ENCODE assay signal across 25 mouse cellular contexts in the genomic region with DNA sequence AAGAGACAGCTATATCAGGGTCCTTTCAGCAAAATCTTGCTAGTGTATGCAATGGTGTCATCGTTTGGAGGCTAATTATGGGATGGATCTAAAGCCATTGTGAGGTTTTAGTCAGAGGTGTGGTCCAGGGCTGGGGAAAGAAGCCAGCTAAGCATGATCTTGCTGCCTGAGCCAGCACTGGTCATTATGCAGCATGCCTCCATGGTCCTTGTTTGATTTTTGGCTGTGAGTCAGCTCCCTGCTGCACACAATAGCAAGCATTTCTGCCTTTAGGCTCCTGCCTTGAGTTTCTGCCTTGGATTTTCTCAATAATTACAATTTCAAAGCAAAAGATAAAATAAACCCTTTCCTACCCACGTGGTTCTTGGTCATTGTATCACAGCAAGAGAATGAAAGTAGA.
A peak's percentile ranks its signal among the peaks of the same experiment; 100 is the strongest.
DNase-seq lines count a peak whose midpoint lies in the region; ATAC-seq and TF ChIP-seq lines count a peak whose summit lies in the region.
"Had no signal": no experiment of that assay in that cellular context is flagged by ENCODE, and none has a peak within 500 bp of the region (broad histone marks: within the 10 kb centered on the region; RNA-seq: fewer than 3 reads in every experiment).

No protein-coding gene starts in this region.

- no peak overlapping the region for H3K27ac ChIP-seq in forebrain, embryonic 14.5 days (ENCODE audit: low read depth, low read length)
- H3K27ac ChIP-seq in forebrain, postnatal 0 days (ENCODE audit: low read depth, low read length): no peak overlapping the region
- H3K27ac ChIP-seq in midbrain, embryonic 14.5 days (replicated peaks; ENCODE audit: low read depth, low read length): no peak overlapping the region
- H3K27ac ChIP-seq in midbrain, embryonic 11.5 days (ENCODE audit: low read depth, low read length): no peak overlapping the region
- H3K27ac ChIP-seq: embryonic facial prominence, embryonic 10.5 days; embryonic facial prominence, embryonic 13.5 days; gastrocnemius, adult 2 months; hindbrain, embryonic 12.5 days; hindbrain, embryonic 15.5 days had no signal

- no peaks in the 10 kb centered on the region for H3K27me3 ChIP-seq in forebrain, embryonic 14.5 days (replicated peaks; ENCODE audit: control insufficient read depth, insufficient read depth, low read length)
- no peaks in the 10 kb centered on the region for H3K27me3 ChIP-seq in forebrain, postnatal 0 days (ENCODE audit: insufficient read depth, low read length)
- H3K27me3 ChIP-seq in midbrain, embryonic 14.5 days (ENCODE audit: control insufficient read depth, insufficient read depth, low read length): no peaks in the 10 kb centered on the region
- no peaks in the 10 kb centered on the region for H3K27me3 ChIP-seq in midbrain, embryonic 11.5 days (ENCODE audit: control insufficient read depth, insufficient read depth, low read length)
- H3K27me3 ChIP-seq: embryonic facial prominence, embryonic 13.5 days; hindbrain, embryonic 12.5 days; hindbrain, embryonic 15.5 days had no signal

- H3K36me3 ChIP-seq in forebrain, embryonic 14.5 days (ENCODE audit: control insufficient read depth, insufficient read depth, low read length): no peaks in the 10 kb centered on the region
- no peaks in the 10 kb centered on the region for H3K36me3 ChIP-seq in forebrain, postnatal 0 days (ENCODE audit: insufficient read depth)
- H3K36me3 ChIP-seq in midbrain, embryonic 14.5 days (ENCODE audit: control insufficient read depth, insufficient read depth, low read length): no peaks in the 10 kb centered on the region
- H3K36me3 ChIP-seq in midbrain, embryonic 11.5 days (ENCODE audit: control insufficient read depth, insufficient read depth, low read length): no peaks in the 10 kb centered on the region
- H3K36me3 ChIP-seq: embryonic facial prominence, embryonic 10.5 days; embryonic facial prominence, embryonic 13.5 days; hindbrain, embryonic 12.5 days; hindbrain, embryonic 15.5 days had no signal

- H3K4me2 ChIP-seq in forebrain, embryonic 14.5 days (ENCODE audit: low read length): no peak overlapping the region
- no peak overlapping the region for H3K4me2 ChIP-seq in forebrain, postnatal 0 days (ENCODE audit: low read depth)
- H3K4me2 ChIP-seq in midbrain, embryonic 14.5 days (ENCODE audit: low read length): no peak overlapping the region
- H3K4me2 ChIP-seq in midbrain, embryonic 11.5 days: no peak overlapping the region
- H3K4me2 ChIP-seq: embryonic facial prominence, embryonic 13.5 days; heart, embryonic 11.5 days; hindbrain, embryonic 12.5 days; hindbrain, embryonic 15.5 days had no signal

- H3K4me3 ChIP-seq in forebrain, embryonic 14.5 days (ENCODE audit: low read depth, low read length): no peak overlapping the region
- H3K4me3 ChIP-seq in forebrain, postnatal 0 days (ENCODE audit: low read depth, low read length): no peak overlapping the region
- no peak overlapping the region for H3K4me3 ChIP-seq in midbrain, embryonic 14.5 days (replicated peaks; ENCODE audit: low read depth, low read length)
- H3K4me3 ChIP-seq in midbrain, embryonic 11.5 days (ENCODE audit: low read depth, low read length): no peak overlapping the region
- H3K4me3 ChIP-seq: embryonic facial prominence, embryonic 10.5 days; embryonic facial prominence, embryonic 13.5 days; erythroblast, embryonic 14.5 days; gastrocnemius, adult 2 months; hindbrain, embryonic 12.5 days; hindbrain, embryonic 15.5 days had no signal

- WGBS in forebrain, embryonic 14.5 days: 49% methylated on average over 2 of the region's 2 CpGs
- WGBS in forebrain, postnatal 0 days: 38% methylated on average over 2 of the region's 2 CpGs
- 47% methylated on average over 2 of the region's 2 CpGs for WGBS in midbrain, embryonic 14.5 days
- 65% methylated on average over 2 of the region's 2 CpGs for WGBS in midbrain, embryonic 11.5 days

- peak; percentile 22; the same call in 1 of the 2 replicates for ATAC-seq in forebrain, embryonic 14.5 days
- ATAC-seq in forebrain, postnatal 0 days: no peak
- ATAC-seq in midbrain, embryonic 14.5 days (ENCODE audit: low FRiP score, low TSS enrichment): no peak
- no peak for ATAC-seq in midbrain, embryonic 11.5 days (ENCODE audit: low FRiP score)
- ATAC-seq: activated CD4-positive, CD25-positive, alpha-beta regulatory T cell, adult 4 months; CD4-positive, CD25-positive, alpha-beta regulatory T cell, adult 4 months; intestine, postnatal 0 days had no signal

- peaks cover 7% of the 10 kb centered on the region for H3K4me1 ChIP-seq in forebrain, embryonic 14.5 days (ENCODE audit: control insufficient read depth, insufficient read depth, low read length)
- no peaks in the 10 kb centered on the region for H3K4me1 ChIP-seq in forebrain, postnatal 0 days (ENCODE audit: insufficient read depth)
- no peaks in the 10 kb centered on the region for H3K4me1 ChIP-seq in midbrain, embryonic 14.5 days (ENCODE audit: control insufficient read depth, insufficient read depth, low read length)
- H3K4me1 ChIP-seq in midbrain, embryonic 11.5 days (ENCODE audit: control insufficient read depth, insufficient read depth, low read length): no peaks in the 10 kb centered on the region
- H3K4me1 ChIP-seq: embryonic facial prominence, embryonic 10.5 days; hindbrain, embryonic 12.5 days; hindbrain, embryonic 15.5 days had no signal

- TF ChIP-seq CTCF in forebrain, postnatal 0 days (IDR thresholded peaks at IDR 0.05; ENCODE audit: low read depth): no peak

- DNase-seq in forebrain, embryonic 14.5 days (ENCODE audit: low spot score): peak; percentile 45
- no peak for DNase-seq in forebrain, postnatal 0 days
- DNase-seq in left cerebral cortex, postnatal 4 days: peak; percentile 1
- no peak for DNase-seq in left cerebral cortex, postnatal 36 days (ENCODE audit: low spot score in 2 of 2)
- DNase-seq in midbrain, embryonic 14.5 days: peak; percentile 29
- DNase-seq in midbrain, embryonic 11.5 days (ENCODE audit: low spot score, missing footprints): no peak
- no peak for DNase-seq in thymus, postnatal 25 days
- DNase-seq: adrenal gland, adult 8-10 months; adrenal gland, postnatal 25 days; cerebellum, adult 2 months; cerebellum, adult 9-11 months; cerebellum, postnatal 36 days; embryo, embryonic 11 days; gastrocnemius, adult 2 months; gastrocnemius, postnatal 14 days; heart, adult 11 months had no signal

- intact Hi-C loops in left cerebral cortex, postnatal 4 days (cut with DNase I): no loop called here
- intact Hi-C loops in left cerebral cortex, postnatal 36 days (cut with DNase I): no loop called here

- no peak overlapping the region for H3K9ac ChIP-seq in forebrain, embryonic 14.5 days (ENCODE audit: low read length)
- no peak overlapping the region for H3K9ac ChIP-seq in forebrain, postnatal 0 days
- no peak overlapping the region for H3K9ac ChIP-seq in midbrain, embryonic 14.5 days (replicated peaks; ENCODE audit: low read length)
- H3K9ac ChIP-seq in midbrain, embryonic 11.5 days (ENCODE audit: low read length): no peak overlapping the region
- H3K9ac ChIP-seq: embryonic facial prominence, embryonic 13.5 days; hindbrain, embryonic 12.5 days; hindbrain, embryonic 15.5 days had no signal

- H3K9me3 ChIP-seq in forebrain, embryonic 14.5 days (replicated peaks; ENCODE audit: control insufficient read depth, low read length): no peaks in the 10 kb centered on the region
- H3K9me3 ChIP-seq in forebrain, postnatal 0 days (ENCODE audit: low read length): no peaks in the 10 kb centered on the region
- no peaks in the 10 kb centered on the region for H3K9me3 ChIP-seq in midbrain, embryonic 14.5 days (ENCODE audit: control insufficient read depth, low read length)
- H3K9me3 ChIP-seq in midbrain, embryonic 11.5 days (ENCODE audit: control insufficient read depth, low read length): no peaks in the 10 kb centered on the region
- H3K9me3 ChIP-seq: embryonic facial prominence, embryonic 10.5 days; embryonic facial prominence, embryonic 13.5 days; hindbrain, embryonic 12.5 days; hindbrain, embryonic 15.5 days had no signal

Comparison
In these comparisons a context has a peak if more than half of its experiments do, and no peak if none do; other contexts are left out.
1. DNase-seq: peak in forebrain, embryonic 14.5 days (single experiment), left cerebral cortex, postnatal 4 days (single experiment) and midbrain, embryonic 14.5 days (single experiment); none in forebrain, postnatal 0 days (single experiment), left cerebral cortex, postnatal 36 days (0 of 2), midbrain, embryonic 11.5 days (single experiment) and thymus, postnatal 25 days (single experiment).